Mouse (Mus musculus) spleen, adult 18-20 months (tissue): ENCODE results near the gene Tmprss12.
A peak's percentile ranks its signal among the peaks of the same experiment; 100 is the strongest.
"Not testable (repeated sequence)": the region's sequence is repeated elsewhere in the genome, so short reads cannot be mapped to it uniquely, and the experiment has no call there.

Experiments used
- DNase-seq, 2 experiments: peaks; one replicate each; pipeline ENCODE4 v3.0.0; 2022; ENCODE audit warnings: mixed read lengths in 2 of 2

Tmprss12 gene

DNA sequence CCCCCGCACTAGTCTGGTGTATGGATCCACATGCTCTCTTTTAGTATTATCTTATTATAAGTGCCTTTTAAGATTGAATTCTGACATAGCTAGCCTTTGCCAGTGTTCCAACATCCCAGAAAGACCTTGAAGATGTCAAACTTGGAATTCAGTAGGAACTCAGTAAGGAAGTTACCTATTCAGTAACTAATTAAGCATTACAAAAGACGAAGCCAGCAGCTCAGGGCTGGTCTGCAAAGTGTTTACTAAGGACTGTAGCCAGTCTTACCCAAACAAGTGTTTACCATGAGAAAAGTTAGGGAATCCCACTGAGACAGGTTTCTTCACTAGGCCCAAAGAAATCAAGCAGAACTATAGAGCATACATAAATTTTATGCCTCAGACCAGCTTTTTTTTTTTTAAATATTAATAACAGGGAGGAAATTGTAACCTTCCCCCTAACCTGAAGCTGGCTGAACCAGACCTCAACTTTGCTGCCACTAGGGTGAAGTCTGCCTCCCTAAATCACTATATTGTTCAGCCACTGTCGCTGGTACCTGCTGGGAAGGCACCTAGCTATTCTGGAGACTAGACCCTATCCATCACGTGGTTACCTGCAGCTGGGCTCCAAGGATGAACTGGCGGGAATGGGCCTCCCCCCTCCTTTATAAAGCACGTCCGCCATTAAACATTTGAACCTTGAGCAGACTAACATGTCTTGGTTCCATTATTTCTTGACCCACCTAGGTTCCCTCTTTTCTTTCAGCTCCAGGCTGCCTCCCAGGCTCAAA lies 5.7 kb upstream of the Tmprss12 start:
- no peak for DNase-seq

DNA sequence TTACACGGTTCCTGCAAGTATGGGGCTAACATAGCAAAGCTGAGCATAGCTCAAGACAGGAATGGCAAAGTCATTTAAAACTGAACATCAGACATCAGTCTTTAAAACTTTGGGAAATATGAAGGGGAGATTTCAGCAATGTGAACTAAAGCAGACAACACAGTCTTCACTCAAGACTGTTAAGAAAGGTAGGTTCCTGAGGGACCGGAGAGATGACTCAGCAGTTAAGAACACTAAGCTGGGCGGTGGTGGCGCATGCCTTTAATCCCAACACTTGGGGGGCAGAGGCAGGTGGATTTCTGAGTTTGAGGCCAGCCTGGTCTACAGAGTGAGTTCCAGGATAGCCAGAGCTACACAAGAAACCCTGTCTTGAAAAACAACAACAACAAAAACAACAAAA lies 4.2 kb upstream of the Tmprss12 start:
- DNase-seq: no peak

DNA sequence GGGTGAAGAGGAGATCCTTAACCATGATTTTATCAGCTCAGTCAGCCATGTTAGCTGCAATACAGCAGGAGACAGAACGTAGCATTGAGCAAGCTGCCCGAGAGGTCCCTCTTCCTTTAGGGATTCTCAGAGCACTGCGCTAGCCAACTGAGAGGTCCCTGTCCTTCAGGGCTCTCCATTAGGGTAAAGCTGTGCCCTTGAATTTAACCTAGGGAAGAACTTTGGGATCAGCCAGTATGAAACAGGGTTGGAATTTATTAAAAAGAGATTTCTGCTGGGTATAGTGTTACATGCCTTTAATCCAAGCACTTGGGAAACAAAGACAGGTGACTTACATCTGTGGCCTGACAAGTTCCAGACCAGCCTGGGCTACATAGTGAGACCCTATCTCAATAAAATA lies 3.1 kb upstream of the Tmprss12 start:
- DNase-seq: no peak

DNA sequence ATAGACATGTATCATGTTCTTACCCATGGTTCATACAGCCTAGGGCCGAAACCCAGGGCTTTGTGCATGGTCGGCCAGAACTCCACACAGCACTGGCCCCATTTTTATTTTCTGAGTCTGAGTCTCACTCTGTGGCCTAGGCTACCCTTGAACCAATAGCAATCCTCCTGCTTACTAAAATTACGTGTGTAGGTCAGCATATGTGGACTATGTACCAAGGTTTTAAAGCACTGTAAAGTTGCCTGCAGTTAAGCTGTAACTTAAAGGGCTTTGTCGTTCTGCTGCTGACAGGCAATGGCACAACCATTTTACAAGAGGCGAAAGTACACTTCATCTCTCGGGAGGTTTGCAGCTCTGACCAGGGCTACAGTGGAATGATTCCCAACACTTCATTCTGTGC lies 8.3 kb downstream of the Tmprss12 start:
- no peak for DNase-seq

DNA sequence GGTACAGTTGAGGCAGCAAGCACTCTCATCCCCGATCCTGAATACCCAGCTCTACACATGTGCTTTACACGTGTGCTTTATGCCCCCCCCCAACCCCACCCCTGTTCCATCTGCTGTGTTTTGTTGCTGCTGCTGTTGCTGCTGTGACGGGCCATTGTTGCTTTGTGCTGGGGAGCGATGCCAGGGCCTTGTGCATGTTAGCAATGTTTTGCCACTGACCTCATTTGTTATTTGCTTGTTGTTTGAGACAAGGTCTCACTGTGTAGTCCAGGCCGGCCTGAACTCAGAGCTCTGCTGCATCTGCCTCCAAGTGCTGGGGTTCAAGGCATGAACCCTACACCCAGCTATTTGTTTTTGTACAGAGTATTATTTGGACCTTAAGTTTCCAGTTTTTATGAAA lies 10.2 kb downstream of the Tmprss12 start:
- no peak for DNase-seq

DNA sequence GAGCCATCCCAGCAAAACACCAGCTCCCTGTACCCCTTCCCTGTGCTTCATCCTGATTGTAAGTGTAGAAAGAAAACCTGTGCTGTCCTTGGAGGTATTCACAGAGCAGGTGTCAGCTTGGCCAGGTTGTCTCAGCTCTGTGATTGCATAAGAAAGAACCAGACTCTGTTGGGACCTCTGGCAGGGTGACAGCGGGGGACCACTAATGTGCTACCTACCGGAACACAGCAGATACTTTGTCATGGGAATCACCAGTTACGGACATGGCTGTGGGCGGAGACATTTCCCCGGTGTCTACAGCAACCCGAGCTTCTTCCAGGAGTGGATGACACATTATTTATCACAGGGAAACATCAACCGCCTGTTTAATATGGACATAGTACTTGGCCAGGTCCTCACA lies 11.7 kb downstream of the Tmprss12 start:
- no peak for DNase-seq

DNA sequence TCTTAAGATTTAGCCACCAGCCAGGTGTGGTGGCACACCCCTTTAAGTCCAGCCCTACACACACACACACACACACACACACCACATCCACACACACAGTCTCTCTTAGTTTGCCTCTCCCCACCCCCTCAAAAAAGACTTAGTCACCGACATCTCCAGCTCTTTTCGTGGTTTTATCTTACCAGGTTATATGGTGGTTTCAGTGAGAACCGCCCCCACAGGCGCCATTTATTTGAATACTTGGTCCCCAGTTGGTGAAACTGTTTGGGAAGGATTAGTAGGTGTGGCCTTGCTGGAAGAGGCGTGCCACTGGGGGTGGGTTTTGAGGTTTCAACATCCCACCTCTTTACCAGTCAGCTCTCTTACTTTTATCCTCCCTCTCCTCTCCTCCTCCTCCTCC lies 17.2 kb downstream of the Tmprss12 start:
- DNase-seq: no peak

DNA sequence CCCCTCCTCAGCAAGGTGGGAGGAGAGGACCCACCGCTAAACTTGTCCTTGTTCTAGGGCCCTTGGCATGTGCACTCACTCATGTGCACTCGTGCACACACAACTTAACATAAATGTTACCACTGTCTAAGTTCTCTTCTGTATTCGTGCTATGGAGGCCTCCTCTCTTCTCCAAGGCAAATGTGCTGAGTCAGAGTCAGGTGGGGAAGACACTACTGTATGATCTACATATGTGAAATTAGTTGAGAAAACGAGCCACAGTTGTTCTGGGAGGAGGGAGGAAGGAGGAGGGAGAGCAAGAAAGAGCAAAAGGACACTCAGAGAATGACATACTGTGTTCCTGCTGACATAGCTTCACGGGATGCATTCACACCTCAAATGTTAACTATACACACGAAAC lies 19.9 kb downstream of the Tmprss12 start:
- DNase-seq: no peak

DNA sequence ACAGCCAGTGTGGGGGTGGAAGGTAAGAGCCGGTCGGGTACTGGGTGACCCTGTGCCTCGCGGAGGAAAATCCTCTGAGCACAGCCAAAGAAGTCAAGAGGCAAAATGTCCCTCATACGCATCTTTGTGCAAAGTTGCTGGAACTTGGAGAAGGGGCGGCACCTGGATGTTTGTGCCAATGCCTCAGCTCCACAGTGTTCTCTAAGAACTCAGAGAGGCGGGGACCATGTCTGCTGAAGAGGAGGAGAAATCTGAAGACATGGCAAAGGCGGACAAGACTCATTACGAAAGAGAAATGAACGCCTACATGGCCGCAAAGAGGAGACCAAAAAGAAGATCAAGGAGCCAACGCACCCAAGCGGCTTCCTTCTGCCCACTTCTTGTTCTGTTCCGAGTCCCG lies 20.9 kb downstream of the Tmprss12 start:
- DNase-seq: no peak

DNA sequence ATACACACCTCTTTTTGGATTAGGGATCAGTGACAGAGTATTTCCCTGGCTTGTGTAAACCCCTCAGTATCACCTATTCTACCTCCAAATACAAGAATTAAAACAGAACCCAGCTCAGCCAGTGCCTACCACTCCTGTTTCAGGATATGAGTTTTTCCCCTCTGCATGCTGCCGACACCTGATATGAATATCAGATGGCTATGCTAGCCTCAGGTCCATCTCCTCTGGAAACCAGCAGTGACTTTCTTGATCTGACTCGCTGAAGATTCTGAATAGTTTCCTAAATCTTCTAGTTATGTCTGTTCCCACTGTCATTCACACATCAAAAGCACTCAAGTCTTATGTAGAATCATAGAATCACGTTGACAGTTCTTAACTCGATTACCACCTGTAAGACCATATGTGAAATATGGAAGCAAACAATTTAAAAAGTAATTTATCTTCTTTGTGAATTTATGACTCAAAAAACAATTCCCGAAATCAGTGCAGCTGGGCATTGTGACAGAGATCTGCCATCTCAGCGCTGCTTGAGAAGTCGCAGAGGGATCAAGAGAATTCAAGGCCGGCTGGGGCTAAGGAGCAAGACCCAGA lies 22.9 kb downstream of the Tmprss12 start:
- DNase-seq: no peak

DNA sequence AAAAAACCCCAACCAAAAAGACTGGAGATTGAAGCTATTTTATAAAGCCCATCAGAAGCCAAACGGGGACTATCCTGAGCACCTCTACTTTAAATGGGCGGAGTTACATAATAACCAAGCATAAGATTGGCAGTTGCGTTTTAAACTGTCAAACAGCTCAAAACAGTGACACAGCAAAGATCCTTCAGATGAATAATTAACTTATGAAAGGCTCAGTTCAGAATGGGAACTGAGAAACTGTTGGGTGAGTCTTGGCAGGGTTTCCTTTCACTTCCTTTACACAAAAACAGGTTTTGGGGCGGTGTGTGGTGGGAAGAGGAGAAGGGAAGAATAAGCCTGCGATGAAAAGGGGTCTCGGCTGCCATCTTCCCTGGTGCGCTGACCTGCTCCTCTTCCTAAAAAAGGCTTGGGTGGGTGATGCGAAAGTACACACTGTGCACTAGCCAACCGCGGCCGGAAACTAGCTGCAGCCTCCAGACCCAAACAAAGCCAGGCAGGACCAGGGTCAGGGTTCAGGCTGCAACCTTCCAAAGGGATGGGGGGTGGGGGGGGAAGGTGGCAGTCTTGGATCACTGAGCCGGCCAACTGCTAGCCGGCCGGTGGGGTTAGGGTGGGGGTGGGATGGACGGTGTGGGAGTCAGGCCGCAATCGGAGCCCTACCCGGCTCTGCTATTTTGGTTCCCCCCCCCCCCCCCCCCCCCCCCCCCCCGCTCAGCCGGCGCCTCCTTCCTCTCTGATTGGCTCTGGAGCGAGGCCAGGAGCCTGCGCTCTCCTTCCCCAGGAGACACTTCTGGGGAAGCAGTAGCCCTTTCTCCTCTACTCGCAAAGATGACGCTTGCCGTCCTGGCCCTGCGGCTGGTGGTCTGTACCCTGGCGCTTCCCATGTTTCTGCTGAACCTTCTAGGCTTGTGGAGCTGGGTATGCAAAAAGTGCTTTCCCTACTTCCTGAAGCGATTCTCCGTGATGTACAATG lies 23.7 kb downstream of the Tmprss12 start, which contains the start of gene Mettl7a1:
Mettl7a1 (plus strand) TSS at position 122 of the 973 bp plus-strand sequence.
- DNase-seq: peak; percentile 61 to 67

DNA sequence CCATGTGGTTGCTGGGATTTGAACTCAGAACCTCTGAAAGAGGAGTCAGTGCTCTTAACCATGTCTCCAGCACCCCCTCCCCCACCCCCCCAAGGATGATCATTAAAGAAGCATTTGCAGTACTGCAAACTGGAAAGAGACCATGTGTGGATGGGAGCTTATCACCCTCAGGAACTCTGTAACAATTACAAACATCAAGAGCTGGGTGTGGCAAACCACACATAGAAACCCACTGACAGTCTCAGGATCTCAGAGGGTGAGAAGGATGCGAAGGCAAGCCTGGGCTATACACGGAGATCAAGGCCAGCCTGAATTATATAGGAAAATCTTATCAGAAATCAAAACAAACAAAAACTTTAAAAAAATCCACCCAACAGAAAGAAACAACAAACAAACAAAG lies 25.6 kb downstream of the Tmprss12 start:
- no peak for DNase-seq

DNA sequence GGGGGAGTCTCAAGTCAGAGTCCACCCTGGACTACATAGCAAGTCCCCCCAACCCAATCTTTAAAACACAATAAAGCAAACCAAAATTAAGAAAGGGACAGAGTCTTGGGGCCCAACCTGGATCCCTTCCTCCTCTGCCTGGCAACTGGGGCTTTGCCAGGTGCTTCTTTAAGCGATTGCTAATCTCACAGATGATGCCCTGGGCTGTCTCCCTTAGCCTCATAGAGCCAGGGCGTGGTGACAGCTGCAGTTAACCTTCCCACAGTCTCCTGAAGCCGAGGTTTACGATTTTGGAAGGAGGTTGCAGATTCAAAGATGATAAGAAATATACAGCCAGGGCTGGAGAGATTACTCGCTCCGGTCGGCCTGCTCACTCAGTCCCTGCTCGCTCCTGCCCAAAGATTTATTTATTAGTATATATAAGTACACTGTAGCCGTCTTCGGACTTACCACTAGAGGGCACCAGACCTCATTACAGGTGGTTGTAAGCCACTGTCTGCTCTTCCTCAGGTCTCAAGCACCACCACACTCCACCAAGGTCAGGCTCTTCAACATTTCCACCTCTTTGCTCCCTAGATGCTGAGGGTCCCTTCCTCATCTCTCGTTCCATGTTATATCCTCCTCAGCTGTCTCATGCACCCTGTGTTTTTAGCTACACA lies 26.9 kb downstream of the Tmprss12 start:
- DNase-seq: peak in 1 of 2 experiments; percentile 23

DNA sequence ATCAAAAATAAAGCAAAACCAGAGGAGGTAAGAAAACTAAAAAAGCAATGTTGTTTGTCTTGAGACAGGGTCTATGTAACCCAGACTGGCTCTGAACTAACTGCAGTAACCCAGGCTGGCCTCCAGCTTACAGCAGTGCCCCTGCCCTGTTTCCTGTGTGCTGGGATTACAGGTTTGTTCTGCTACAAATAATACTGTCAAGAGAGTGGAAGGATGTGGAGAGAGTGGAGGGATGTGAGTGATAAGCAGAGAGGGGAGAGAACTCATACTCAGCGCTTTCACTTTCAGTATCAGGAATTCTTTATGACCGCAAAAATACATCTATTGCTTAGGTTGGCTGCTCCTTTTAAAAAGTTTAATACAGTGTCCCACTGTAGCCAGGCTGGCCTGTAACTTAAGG lies 31.7 kb downstream of the Tmprss12 start:
- DNase-seq: no peak

DNA sequence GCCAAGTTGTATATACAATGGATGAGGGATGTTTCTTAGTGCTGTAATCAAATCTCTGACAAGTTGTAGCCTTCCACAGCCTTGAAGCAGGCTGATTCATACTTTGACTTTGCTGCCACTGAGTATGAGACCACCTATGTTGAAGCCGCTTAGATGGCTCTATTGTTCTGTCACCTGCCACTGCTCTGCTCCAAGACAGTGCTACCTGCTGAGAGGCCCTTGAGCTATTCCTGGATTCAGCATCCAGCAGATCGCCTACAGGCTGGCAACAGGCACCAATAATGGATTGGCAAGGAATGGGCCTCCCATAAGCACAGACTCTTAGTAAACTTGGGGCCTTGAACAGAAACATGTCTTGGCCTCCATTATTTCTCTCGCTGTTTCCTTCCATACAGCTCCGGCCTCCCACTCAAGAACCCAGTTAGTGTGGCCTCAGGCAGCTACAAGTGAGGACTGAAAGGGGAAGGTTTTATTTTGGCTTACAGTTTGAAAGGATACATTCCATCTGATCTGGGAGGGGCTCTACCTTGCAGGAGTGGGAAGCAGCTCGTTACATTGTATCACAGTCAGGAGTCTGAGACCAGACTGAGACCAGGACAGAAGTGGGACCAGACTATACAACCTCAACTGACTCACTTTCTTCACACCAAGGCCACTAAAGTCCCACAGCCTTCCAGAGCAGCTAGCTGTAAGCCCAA lies 34.0 kb downstream of the Tmprss12 start:
- no peak for DNase-seq

DNA sequence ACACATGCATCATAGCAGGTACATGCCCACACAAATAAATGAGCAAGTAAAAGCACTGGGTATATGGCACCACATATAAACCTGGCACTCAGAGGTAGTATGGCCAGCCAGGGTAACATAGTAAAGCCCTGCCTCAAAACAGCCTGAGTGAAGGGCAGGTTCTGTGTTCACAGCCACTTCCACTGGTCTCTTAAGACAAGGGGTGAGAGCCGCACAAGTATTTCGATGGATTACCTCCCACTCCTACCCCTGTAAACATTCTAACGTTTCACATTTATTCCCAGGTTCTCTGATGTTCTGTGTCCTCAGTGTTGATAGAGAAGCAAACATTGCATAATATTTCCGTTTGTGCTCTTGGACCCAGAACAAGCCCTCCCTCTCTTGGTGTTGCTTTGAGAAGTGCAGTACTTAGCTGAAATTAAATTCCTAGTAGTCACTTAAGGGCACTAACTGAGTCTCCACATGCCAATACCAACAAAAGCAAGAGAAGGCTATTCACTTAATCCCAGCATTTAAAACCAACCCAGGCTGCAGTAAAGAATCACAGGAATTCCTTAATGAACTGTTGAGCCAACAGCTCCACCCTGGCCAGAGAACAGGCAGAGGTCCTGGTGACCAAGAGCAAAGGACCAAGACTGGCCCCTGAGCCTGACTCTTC lies 37.5 kb downstream of the Tmprss12 start:
- DNase-seq: not testable (repeated sequence)

DNA sequence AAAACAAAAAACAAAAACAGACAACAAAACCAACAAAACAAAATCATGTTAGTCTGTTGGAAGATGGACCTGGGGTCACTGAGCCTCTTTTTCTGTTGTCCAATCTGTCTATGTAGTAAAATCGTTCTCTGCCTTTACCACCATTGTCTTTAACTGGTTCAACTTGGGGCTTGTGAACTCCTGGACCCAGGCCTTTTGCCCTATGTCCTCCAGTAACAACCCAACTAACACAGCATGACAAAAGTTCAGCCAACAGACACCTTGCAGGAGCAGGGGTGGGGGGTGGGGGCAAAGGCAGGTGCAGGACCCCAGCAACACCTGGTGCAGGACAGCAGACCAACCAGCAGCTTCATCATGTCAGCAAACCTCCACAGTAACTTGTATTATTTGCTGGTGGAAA lies 39.2 kb downstream of the Tmprss12 start:
- no peak for DNase-seq

DNA sequence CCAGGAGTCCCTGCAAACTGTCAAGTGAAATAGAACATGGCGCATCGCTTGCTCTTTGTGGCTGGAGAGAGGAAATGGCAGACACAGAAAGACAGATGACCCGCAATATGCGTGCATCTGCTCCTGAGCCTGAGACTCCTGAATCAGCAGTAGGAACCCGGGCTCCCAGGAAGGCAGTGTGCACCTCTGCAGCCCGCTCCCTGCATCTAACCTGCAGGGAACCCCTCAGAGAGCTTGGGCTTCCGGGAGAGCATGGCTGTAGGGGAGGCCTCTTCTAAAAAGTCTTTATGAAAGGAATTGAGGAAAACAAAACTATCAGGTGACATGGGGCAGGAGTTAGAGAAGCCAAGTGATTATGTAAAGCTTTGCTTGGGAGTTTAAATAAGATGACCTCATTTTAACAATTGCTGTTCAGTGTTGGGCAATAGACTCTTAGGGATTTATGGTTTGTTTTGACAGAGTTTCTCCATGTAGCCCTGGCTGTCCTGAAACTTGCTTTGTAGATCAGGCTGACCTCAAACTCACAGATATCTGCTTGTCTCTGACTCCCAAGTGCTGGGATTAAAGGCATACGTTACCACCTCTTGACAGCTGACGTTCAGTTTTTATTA lies 39.8 kb downstream of the Tmprss12 start:
- DNase-seq: no peak

DNA sequence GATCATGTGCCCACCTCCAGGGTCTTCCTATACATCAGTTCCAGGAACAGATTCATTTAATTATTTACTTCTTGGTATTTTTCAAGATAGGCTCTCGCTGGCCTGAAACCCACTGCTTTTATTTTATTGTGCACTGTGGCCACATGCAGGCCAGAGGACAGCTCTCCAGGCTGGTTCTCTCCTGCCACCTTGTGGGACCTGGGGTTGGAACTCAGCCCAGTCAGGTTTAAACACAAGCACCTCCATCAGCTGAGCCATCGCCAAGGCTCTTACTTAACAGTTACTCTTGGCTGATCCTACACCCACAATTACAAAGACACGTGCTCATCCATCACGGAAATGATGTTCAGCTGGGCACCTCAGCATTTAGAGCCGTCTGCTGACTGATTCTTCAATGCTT lies 40.5 kb downstream of the Tmprss12 start:
- no peak for DNase-seq

DNA sequence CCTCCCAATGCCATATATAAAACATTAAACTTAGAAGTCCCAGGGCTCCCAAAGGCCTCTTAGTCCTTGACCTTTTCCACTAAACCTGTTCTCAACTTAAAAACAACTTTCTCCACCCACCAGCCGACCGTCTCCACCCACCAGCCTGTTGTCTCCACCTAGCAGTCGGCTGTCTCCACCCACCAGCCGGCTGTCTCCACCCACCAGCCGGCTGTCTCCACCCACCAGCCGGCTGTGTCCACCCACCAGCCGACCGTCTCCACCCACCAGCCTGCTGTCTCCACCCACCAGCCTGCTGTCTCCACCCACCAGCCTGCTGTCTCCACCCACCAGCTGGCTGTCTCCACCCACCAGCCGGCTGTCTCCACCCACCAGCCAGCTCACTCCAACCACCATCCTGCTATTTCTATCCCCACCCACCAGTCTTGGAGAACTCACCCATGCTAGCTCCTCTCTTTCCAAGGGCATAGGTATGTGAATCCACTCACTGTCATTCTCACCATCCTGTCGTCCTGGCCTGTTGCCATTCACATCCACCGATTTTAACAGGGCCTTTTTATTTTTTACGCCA lies 43.5 kb downstream of the Tmprss12 start:
- DNase-seq: no peak

DNA sequence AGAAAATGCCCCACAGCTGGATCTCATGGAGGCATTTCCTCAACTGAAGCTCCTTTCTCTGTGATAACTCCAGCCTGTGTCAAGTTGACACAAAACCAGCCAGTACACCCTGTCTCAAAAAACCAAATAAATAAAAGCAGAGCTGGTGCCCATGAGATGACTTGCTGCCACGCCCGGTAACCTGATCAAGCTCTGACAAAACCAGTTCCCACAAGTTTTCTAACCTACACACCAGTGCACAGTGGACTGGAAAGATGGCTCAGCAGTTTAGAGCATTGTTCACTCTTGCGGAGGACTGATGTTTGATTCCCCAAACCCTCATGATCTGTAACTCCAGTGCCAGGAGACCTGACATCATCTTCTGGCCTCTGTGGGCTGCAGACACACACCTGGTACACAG lies 44.6 kb downstream of the Tmprss12 start:
- no peak for DNase-seq
